Mouse (Mus musculus) thymus, adult 2 months (tissue): ENCODE measurements at regions not wholly inside any gene's neighbourhood (a gene's known extent, or its start where the extent isn't known, plus 50 kb on each side); places are given as distances from the start of the nearest gene placed in this dataset.

Experiments used
- CTCF ChIP-seq: fragments of 200-500 bp; IDR thresholded peaks from 2 replicates; pipeline ENCODE4 v1.5.1; 2012; ENCODE audit warnings: mild to moderate bottlenecking, control low read depth, low read length, moderate library complexity, borderline replicate concordance; ENCODE audit not compliant: control insufficient read depth, poor library complexity, insufficient read depth; ENCODE audit errors: extremely low read depth
- POLR2A ChIP-seq: fragments of 200-500 bp; IDR thresholded peaks from 2 replicates; pipeline ENCODE4 v1.6.1; 2012; ENCODE audit warnings: mild to moderate bottlenecking, low read length, control low read depth, moderate library complexity; ENCODE audit not compliant: control insufficient read depth, poor library complexity, insufficient read depth; ENCODE audit errors: extremely low read depth

DNA sequence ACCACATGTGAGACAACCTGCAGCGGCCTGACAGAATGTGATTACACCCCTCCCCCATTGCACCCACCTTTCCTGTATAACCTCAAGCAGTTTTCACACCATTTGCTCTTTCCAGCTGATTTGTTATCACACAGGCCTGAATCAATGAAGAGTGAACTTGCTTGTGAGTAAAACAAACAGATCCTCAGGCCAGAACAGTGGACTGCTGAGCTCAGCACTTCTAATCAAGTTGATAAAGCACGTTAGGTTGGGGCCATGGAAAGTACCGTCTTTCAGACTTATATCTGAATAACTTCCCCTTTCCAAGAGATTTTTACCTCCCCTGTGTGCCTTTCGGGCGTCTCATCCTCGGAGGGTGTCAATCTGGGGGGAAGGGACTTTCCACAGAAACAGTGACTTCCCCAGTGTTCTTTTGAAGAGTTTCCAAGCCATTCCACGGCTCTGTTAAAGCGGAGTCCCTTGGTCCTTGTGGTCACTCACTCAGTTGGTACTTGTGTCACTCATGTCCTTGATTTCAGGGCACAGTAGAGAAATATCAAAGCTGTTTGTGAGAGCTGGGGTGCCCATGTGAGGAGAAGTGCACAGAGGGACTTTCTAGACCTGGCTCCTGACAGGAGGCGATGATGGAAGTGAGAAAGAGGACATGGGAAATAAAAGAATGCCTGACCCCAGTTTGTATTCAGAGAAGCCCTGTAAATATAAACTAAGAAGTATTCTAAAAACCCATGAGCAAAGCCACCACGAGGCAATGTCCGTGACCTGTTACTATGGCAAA is 317.9 kb upstream of the Arglu1 start:
- TF ChIP-seq CTCF: no peak
- TF ChIP-seq POLR2A: no peak
